Comparison of ENCODE assay signal across 8 mouse cellular contexts in the genomic region with DNA sequence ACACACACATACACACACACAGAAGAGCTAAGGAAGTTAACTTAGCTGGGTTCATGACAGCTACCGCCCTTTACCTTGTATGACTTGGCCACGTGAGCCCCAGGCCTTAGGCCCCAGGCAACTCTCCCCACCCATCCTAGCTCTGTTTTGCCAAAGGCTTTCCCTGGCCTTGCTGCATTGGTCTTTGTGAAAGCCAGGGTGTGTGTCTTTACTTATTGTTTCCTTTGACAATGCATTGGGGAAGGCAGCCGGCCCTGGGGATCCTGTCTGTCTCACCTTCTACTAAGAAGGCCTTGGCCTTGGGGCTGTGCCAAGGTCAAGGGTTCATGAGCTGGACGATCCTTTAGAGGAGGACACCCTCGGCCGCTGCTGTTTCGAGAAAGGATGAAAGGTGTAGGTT. TPM values are rescaled to one million over a fixed set of nuclear protein-coding genes. Genes with fewer than 3 reads are reported as not detected.
DNase-seq lines count a peak whose midpoint lies in the region; ATAC-seq and TF ChIP-seq lines count a peak whose summit lies in the region.

No protein-coding gene starts in this region.

- intact Hi-C loops in gastrocnemius, postnatal 14 days (cut with DNase I; ENCODE audit: low total_unique reads): no loop called here

- H3K4me2 ChIP-seq in heart, embryonic 13.5 days: no peak overlapping the region
- H3K4me2 ChIP-seq in kidney, embryonic 15.5 days: no peak overlapping the region
- no peak overlapping the region for H3K4me2 ChIP-seq in midbrain, postnatal 0 days (ENCODE audit: low read depth, low read length, poor library complexity, severe bottlenecking)

- H3K4me1 ChIP-seq in heart, embryonic 13.5 days: peaks cover 83% of the 10 kb centered on the region
- H3K4me1 ChIP-seq in kidney, embryonic 15.5 days: peaks cover 68% of the 10 kb centered on the region
- peaks cover 14% of the 10 kb centered on the region; the same call in 1 of the 2 replicates for H3K4me1 ChIP-seq in midbrain, postnatal 0 days (ENCODE audit: insufficient read depth, low read length)

- DNase-seq in gastrocnemius, postnatal 14 days: peak; percentile 47
- DNase-seq in gastrocnemius, postnatal 4 days (ENCODE audit: low spot score in 2 of 2): no peak
- DNase-seq in midbrain, postnatal 0 days (ENCODE audit: low spot score): no peak
- no peak for DNase-seq in spleen, postnatal 14 days (ENCODE audit: low spot score in 2 of 2)
- DNase-seq in right cerebral cortex, postnatal 10 days (ENCODE audit: low spot score in 2 of 2): no peak
- no peak for DNase-seq in layer of hippocampus, adult 11-12 months (ENCODE audit: low spot score)

- WGBS in heart, embryonic 13.5 days: 48% methylated on average over 7 of the region's 7 CpGs
- WGBS in kidney, embryonic 15.5 days: 33% methylated on average over 7 of the region's 7 CpGs
- 50% methylated on average over 7 of the region's 7 CpGs for WGBS in midbrain, postnatal 0 days

- no peak for TF ChIP-seq CTCF in midbrain, postnatal 0 days (IDR thresholded peaks at IDR 0.05)

- H3K27ac ChIP-seq in heart, embryonic 13.5 days (replicated peaks): peak overlapping the region; percentile 97
- peak overlapping the region; percentile 66 for H3K27ac ChIP-seq in kidney, embryonic 15.5 days
- 0 out of 2 replicates have a peak overlapping the region, but pooled peaks have one; percentile 18 for H3K27ac ChIP-seq in midbrain, postnatal 0 days (ENCODE audit: low read depth, low read length)

- peak overlapping the region; percentile 61 for H3K9ac ChIP-seq in heart, embryonic 13.5 days
- no peak overlapping the region for H3K9ac ChIP-seq in kidney, embryonic 15.5 days
- no peak overlapping the region for H3K9ac ChIP-seq in midbrain, postnatal 0 days (replicated peaks; ENCODE audit: low read length, poor library complexity, severe bottlenecking)

- no peaks in the 10 kb centered on the region for H3K9me3 ChIP-seq in heart, embryonic 13.5 days
- no peaks in the 10 kb centered on the region for H3K9me3 ChIP-seq in kidney, embryonic 15.5 days (replicated peaks)
- H3K9me3 ChIP-seq in midbrain, postnatal 0 days (ENCODE audit: low read length): no peaks in the 10 kb centered on the region

- no peak overlapping the region for H3K4me3 ChIP-seq in heart, embryonic 13.5 days
- H3K4me3 ChIP-seq in kidney, embryonic 15.5 days (replicated peaks): no peak overlapping the region
- no peak overlapping the region for H3K4me3 ChIP-seq in midbrain, postnatal 0 days (ENCODE audit: low read depth, low read length)

- 0 out of 2 replicates have a peak, but pooled peaks cover 2% of the 10 kb centered on the region for H3K36me3 ChIP-seq in heart, embryonic 13.5 days
- H3K36me3 ChIP-seq in kidney, embryonic 15.5 days: no peaks in the 10 kb centered on the region; the same call in 1 of the 2 replicates
- H3K36me3 ChIP-seq in midbrain, postnatal 0 days (ENCODE audit: insufficient read depth, low read length): no peaks in the 10 kb centered on the region

- ATAC-seq in heart, embryonic 13.5 days (ENCODE audit: extremely low read depth, insufficient number of reproducible peaks, low FRiP score, low TSS enrichment): no peak
- ATAC-seq in kidney, embryonic 15.5 days (replicated peaks; ENCODE audit: low FRiP score): no peak
- no peak for ATAC-seq in midbrain, postnatal 0 days (ENCODE audit: low FRiP score)

- no peaks in the 10 kb centered on the region for H3K27me3 ChIP-seq in heart, embryonic 13.5 days (replicated peaks)
- no peaks in the 10 kb centered on the region for H3K27me3 ChIP-seq in kidney, embryonic 15.5 days
- no peaks in the 10 kb centered on the region for H3K27me3 ChIP-seq in midbrain, postnatal 0 days (ENCODE audit: insufficient read depth, low read length)

RNA-seq across cellular contexts. Expression of a gene that starts 38.3 kb away (rescaled TPM):
- 100 to 1,000 TPM; 167 to 178 TPM for total RNA-seq in gastrocnemius, postnatal 14 days (2021)
- total RNA-seq in gastrocnemius, postnatal 4 days (2021): 100 to 1,000 TPM; 193 to 204 TPM
- 30.4 and 32.2 TPM in 2 replicates for polyA plus RNA-seq in heart, embryonic 13.5 days (2015; fragmentation: Nextera tagmentation; extraction: Ambion mirVana)
- 15.1 and 18.7 TPM in 2 replicates for polyA plus RNA-seq in kidney, embryonic 15.5 days (2015; fragmentation: Nextera tagmentation; extraction: Ambion mirVana)
- 107 and 154 TPM in 2 replicates for total RNA-seq in midbrain, postnatal 0 days (2014; rRNA removed)
- 58.7 and 61.6 TPM in 2 replicates for polyA plus RNA-seq in midbrain, postnatal 0 days (2015; fragmentation: Nextera tagmentation; extraction: Ambion mirVana)

RNA-seq across cellular contexts. Expression of a gene that starts 58.6 kb away (rescaled TPM):
- total RNA-seq in gastrocnemius, postnatal 14 days (2021): under 1 TPM; 0.31 to 0.41 TPM
- total RNA-seq in gastrocnemius, postnatal 4 days (2021): 1 to 10 TPM; 2.2 to 2.3 TPM
- polyA plus RNA-seq in heart, embryonic 13.5 days (2015; fragmentation: Nextera tagmentation; extraction: Ambion mirVana): 95.9 and 112 TPM in 2 replicates
- polyA plus RNA-seq in kidney, embryonic 15.5 days (2015; fragmentation: Nextera tagmentation; extraction: Ambion mirVana): 145 and 164 TPM in 2 replicates
- 8.1 and 8.6 TPM in 2 replicates for total RNA-seq in midbrain, postnatal 0 days (2014; rRNA removed)
- 68.0 and 80.0 TPM in 2 replicates for polyA plus RNA-seq in midbrain, postnatal 0 days (2015; fragmentation: Nextera tagmentation; extraction: Ambion mirVana)

Comparison
In these comparisons a context has a peak if more than half of its experiments do, and no peak if none do; other contexts are left out.
1. H3K27ac ChIP-seq: peak in every context shown above with its lines; median percentile 97 in heart, embryonic 13.5 days; 66 in kidney, embryonic 15.5 days; 18 in midbrain, postnatal 0 days.